Mouse (Mus musculus) erythroblast, embryonic 14.5 days (primary cell): ENCODE data around the gene Epha4.

Experiments
- GATA1 ChIP-seq: IDR thresholded peaks from 2 replicates; pipeline ENCODE4 v1.6.1; 2012; ENCODE audit warnings: low read length, inconsistent platforms, mixed read lengths
- TAL1 ChIP-seq: IDR thresholded peaks from 3 replicates; pipeline ENCODE4 v1.6.1; 2012; ENCODE audit warnings: low read length, inconsistent platforms, mixed read lengths

DNA sequence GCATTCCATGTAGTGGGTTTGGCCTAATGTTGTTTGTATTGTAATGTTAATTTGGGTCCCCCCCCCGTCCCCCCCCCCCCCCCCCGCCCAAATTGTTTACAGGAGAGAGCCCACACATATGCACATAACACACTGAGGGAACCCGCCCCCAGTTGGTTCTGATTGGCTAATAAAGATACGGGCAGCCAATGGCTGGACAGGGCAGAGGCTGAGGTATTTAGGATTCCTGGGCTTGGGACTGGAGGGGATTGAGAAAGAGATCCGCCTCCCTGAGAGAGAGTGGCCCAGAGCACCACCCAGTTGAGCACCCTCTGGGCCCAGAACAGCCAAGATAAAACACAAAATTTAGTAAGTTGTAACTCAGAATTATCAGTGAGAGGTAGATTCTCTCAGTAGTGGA is 140.8 kb downstream of the Epha4 start:
- TF ChIP-seq TAL1 (no peak), GATA1 (no peak)
